Mouse (Mus musculus): ENCODE results near the gene Dmrt2.

DNA sequence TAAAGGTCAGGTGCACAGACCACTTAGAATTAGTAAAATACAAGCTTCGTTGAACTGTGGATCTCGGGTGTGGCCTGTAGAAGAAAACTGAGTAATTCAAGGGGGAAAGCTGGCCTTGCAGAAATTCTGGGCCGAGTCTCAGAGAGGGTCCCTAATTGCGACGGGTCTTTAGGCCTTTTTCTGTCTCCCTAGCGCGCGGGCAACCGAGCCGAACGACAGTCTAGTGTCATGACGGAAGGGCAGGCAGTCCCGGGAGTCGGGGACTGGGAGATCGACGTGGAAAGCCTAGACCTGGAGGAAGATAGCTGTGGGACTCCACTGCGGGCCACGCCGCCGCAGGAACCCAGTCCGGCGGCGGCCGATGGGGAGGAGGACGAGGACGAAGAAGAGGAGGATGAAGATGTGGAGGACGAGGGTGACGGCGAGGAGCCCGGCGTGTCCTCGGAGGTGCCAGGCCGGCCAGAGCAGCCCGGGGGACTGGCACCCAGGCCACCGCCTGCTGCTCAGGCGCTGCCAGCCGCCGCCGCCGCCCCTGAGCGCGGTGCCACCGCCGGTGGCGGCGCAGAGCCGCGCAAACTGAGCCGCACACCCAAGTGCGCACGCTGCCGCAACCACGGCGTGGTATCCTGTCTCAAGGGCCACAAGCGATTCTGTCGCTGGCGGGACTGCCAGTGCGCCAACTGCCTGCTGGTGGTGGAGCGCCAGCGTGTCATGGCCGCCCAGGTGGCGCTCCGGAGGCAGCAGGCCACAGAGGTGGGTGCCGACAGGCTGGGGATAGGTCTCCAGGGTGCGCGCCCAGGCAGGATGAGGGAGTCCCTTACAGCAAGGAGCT is 1.2 kb downstream of the Dmrt2 start:
- no peak for TF ChIP-seq CTCF (IDR thresholded peaks at IDR 0.05; ENCODE audit: low read depth, low read length)
- TF ChIP-seq GATA1 (IDR thresholded peaks at IDR 0.05; ENCODE audit: borderline replicate concordance, low read length) = no peak
- TF ChIP-seq POLR2AphosphoS5 (IDR thresholded peaks at IDR 0.05; ENCODE audit: insufficient replicate concordance, low read depth, low read length) = no peak
